Mouse (Mus musculus) layer of hippocampus, adult 9-10 months (tissue): ENCODE measurements at regions not wholly inside any gene's neighbourhood (a gene's known extent, or its start where the extent isn't known, plus 50 kb on each side); places are given as distances from the start of the nearest gene placed in this dataset.

Experiments used
- DNase-seq: peaks from one replicate; pipeline ENCODE4 v3.0.0; 2022; ENCODE audit warnings: low spot score

GRCm38 (mm10) chr16:97304156-97304735 is 52.3 kb upstream of the Bace2 start:
- DNase-seq, result no peak
